Mouse (Mus musculus) kidney, adult 2 months (tissue): ENCODE measurements around the gene Spocd1.

ENCODE experiments used
- CTCF ChIP-seq: fragments of 200-500 bp; conservative IDR thresholded peaks from 2 replicates; pipeline ENCODE4 v1.5.1; 2011; ENCODE audit warnings: low read depth, mild to moderate bottlenecking, control low read depth, low read length, moderate library complexity, mixed read lengths; ENCODE audit not compliant: insufficient read depth, insufficient read length
- POLR2A ChIP-seq: fragments of 200-500 bp; IDR thresholded peaks from one replicate; pipeline ENCODE4 v1.6.1; 2011; ENCODE audit warnings: low read depth, low read length, control low read depth

GRCm38 (mm10) chr4:129987825-129988504, 58.9 kb downstream of the Spocd1 start:
- no peak for TF ChIP-seq POLR2A
- no peak for TF ChIP-seq CTCF
